Mouse (Mus musculus): ENCODE data around the gene C2cd2.

GRCm38 (mm10) chr16:97882891-97883290, 79.5 kb downstream of the C2cd2 start:
- TF ChIP-seq CTCF (IDR thresholded peaks at IDR 0.05; ENCODE audit: extremely low read depth, insufficient read length, insufficient replicate concordance, low read depth, low read length), result no peak
- no peak for TF ChIP-seq POLR2A (IDR thresholded peaks at IDR 0.05; ENCODE audit: low read depth, low read length)
